Mouse (Mus musculus) gonadal fat pad, adult 2 months (tissue): ENCODE measurements at regions not wholly inside any gene's neighbourhood (a gene's known extent, or its start where the extent isn't known, plus 50 kb on each side); places are given as distances from the start of the nearest gene placed in this dataset.
A peak's percentile ranks its signal among the peaks of the same experiment; 100 is the strongest.

ENCODE experiments used
- DNase-seq: peaks from one replicate; pipeline ENCODE4 v3.0.0-alpha.2; 2012; ENCODE audit warnings: low read depth

- DNase-seq: no peak
Observed at GRCm38 (mm10) chr10:17075576-17075975, 647.4 kb upstream of the Cited2 start.

GRCm38 (mm10) chr10:17076186-17076585 lies 646.8 kb upstream of the Cited2 start:
- DNase-seq: no peak

GRCm38 (mm10) chr10:17077580-17077979 lies 645.4 kb upstream of the Cited2 start:
- DNase-seq: peak; percentile 47

- no peak for DNase-seq
Observed at GRCm38 (mm10) chr10:17080818-17081217, 642.2 kb upstream of the Cited2 start.

GRCm38 (mm10) chr10:17082926-17083325 lies 640.1 kb upstream of the Cited2 start:
- no peak for DNase-seq

- no peak for DNase-seq
Observed at GRCm38 (mm10) chr10:17102065-17102464, 621.0 kb upstream of the Cited2 start.

GRCm38 (mm10) chr10:17103416-17103815 lies 619.6 kb upstream of the Cited2 start:
- DNase-seq: no peak

GRCm38 (mm10) chr10:17106831-17107230 lies 616.2 kb upstream of the Cited2 start:
- DNase-seq: no peak

- DNase-seq: no peak
Observed at GRCm38 (mm10) chr10:17111071-17111470, 611.9 kb upstream of the Cited2 start.

GRCm38 (mm10) chr10:17114805-17115204 lies 608.2 kb upstream of the Cited2 start:
- DNase-seq: no peak

GRCm38 (mm10) chr10:17129391-17130163 lies 593.4 kb upstream of the Cited2 start:
- no peak for DNase-seq

GRCm38 (mm10) chr10:17130661-17131060 lies 592.4 kb upstream of the Cited2 start:
- DNase-seq: peak; percentile 89

GRCm38 (mm10) chr10:17131763-17132162 lies 591.3 kb upstream of the Cited2 start:
- no peak for DNase-seq

GRCm38 (mm10) chr10:17175385-17175784 lies 547.6 kb upstream of the Cited2 start:
- DNase-seq: no peak

- no peak for DNase-seq
Observed at GRCm38 (mm10) chr10:17177054-17177453, 546.0 kb upstream of the Cited2 start.

GRCm38 (mm10) chr10:17177503-17178278 lies 545.3 kb upstream of the Cited2 start:
- DNase-seq: no peak

- DNase-seq: no peak
Observed at GRCm38 (mm10) chr10:17178627-17179026, 544.4 kb upstream of the Cited2 start.

- DNase-seq: no peak
Observed at GRCm38 (mm10) chr10:17184418-17184817, 538.6 kb upstream of the Cited2 start.

GRCm38 (mm10) chr10:17196205-17196604 lies 526.8 kb upstream of the Cited2 start:
- no peak for DNase-seq

GRCm38 (mm10) chr10:17196636-17197035 lies 526.4 kb upstream of the Cited2 start:
- no peak for DNase-seq

- DNase-seq: no peak
Observed at GRCm38 (mm10) chr10:17200524-17201426, 522.2 kb upstream of the Cited2 start.

- DNase-seq: no peak
Observed at GRCm38 (mm10) chr10:17201427-17201745, 521.6 kb upstream of the Cited2 start.
